Mouse (Mus musculus) kidney, postnatal 25 days (tissue): ENCODE data around the gene Gmfb.

ENCODE experiments used
- DNase-seq, 2 experiments: peaks; one replicate each; pipeline ENCODE4 v3.0.0; 2021; ENCODE audit warnings: mixed read lengths in 2 of 2

The Gmfb gene

GRCm38 (mm10) chr14:46800684-46801345, 21.2 kb downstream of the Gmfb start:
- peak in 1 of 2 experiments; percentile 33 for DNase-seq

GRCm38 (mm10) chr14:46794157-46794556, 27.9 kb downstream of the Gmfb start:
- no peak for DNase-seq

- no peak for DNase-seq
Observed at GRCm38 (mm10) chr14:46790723-46791122, 31.3 kb downstream of the Gmfb start.

GRCm38 (mm10) chr14:46790303-46790702, 31.7 kb downstream of the Gmfb start:
- no peak for DNase-seq

- DNase-seq: peak in 1 of 2 experiments; percentile 19
Observed at GRCm38 (mm10) chr14:46788505-46788901, 33.5 kb downstream of the Gmfb start.

GRCm38 (mm10) chr14:46787787-46788504, 34.1 kb downstream of the Gmfb start, which contains the start of gene Cnih1:
Cnih1 (minus strand) TSS chr14:46788411.
- peak; percentile 90 to 94 for DNase-seq

GRCm38 (mm10) chr14:46787454-46787786, 34.6 kb downstream of the Gmfb start:
- no peak for DNase-seq

- no peak for DNase-seq
Observed at GRCm38 (mm10) chr14:46785247-46785646, 36.8 kb downstream of the Gmfb start.

GRCm38 (mm10) chr14:46783327-46783926, 38.6 kb downstream of the Gmfb start:
- no peak for DNase-seq

- no peak for DNase-seq
Observed at GRCm38 (mm10) chr14:46782187-46782828, 39.7 kb downstream of the Gmfb start.

GRCm38 (mm10) chr14:46781086-46781485, 41.0 kb downstream of the Gmfb start:
- DNase-seq: no peak

- no peak for DNase-seq
Observed at GRCm38 (mm10) chr14:46779217-46779616, 42.8 kb downstream of the Gmfb start.

GRCm38 (mm10) chr14:46778756-46779155, 43.3 kb downstream of the Gmfb start:
- no peak for DNase-seq

- DNase-seq: no peak
Observed at GRCm38 (mm10) chr14:46770036-46770435, 52.0 kb downstream of the Gmfb start.

- no peak for DNase-seq
Observed at GRCm38 (mm10) chr14:46767116-46767515, 54.9 kb downstream of the Gmfb start.

- no peak for DNase-seq
Observed at GRCm38 (mm10) chr14:46761186-46761585, 60.9 kb downstream of the Gmfb start.

GRCm38 (mm10) chr14:46760355-46761029, 61.5 kb downstream of the Gmfb start, which contains the start of gene Cdkn3:
Cdkn3 (plus strand) TSS chr14:46760541.
- peak; percentile 92 to 97 for DNase-seq

GRCm38 (mm10) chr14:46759970-46760354, 62.1 kb downstream of the Gmfb start:
- no peak for DNase-seq
